Mouse (Mus musculus) inflammation-experienced regulatory T-cells, adult 6 months (primary cell): Measurements from ENCODE around the gene Lrrc27. TPM values are rescaled to one million over a fixed set of nuclear protein-coding genes. Genes with fewer than 3 reads are reported as not detected.
A peak's percentile ranks its signal among the peaks of the same experiment; 100 is the strongest.

Source experiments
- ATAC-seq: one replicate; pipeline ENCODE4 v1.8.0; 2017
- polyA plus RNA-seq, 3 experiments: library from polyadenylated mRNA; unstranded; fragments of 100-300 nt; shearing (Covaris generic); gene quantifications; one replicate each; pipeline ENCODE4 v1.2.1; 2017

Gene Lrrc27
- 1 to 10 TPM in 2 of 3 experiments, under 1 TPM in 1; 0.77 to 4.3 (median 3.2) TPM for polyA plus RNA-seq

GRCm38 (mm10) chr7:139212754-139213745 is at the start of gene Lrrc27, which contains the start of gene Stk32c:
Lrrc27 (plus strand) TSS chr7:139212988.
Stk32c (minus strand) TSS chr7:139213307.
- ATAC-seq, result peak; percentile 94

GRCm38 (mm10) chr7:139164410-139164809 is 48.4 kb upstream of the Lrrc27 start:
- no peak for ATAC-seq

- no peak for ATAC-seq
Measured at GRCm38 (mm10) chr7:139169143-139169542, 43.6 kb upstream of the Lrrc27 start.

GRCm38 (mm10) chr7:139179299-139179698 is 33.5 kb upstream of the Lrrc27 start:
- ATAC-seq, result no peak

DNA sequence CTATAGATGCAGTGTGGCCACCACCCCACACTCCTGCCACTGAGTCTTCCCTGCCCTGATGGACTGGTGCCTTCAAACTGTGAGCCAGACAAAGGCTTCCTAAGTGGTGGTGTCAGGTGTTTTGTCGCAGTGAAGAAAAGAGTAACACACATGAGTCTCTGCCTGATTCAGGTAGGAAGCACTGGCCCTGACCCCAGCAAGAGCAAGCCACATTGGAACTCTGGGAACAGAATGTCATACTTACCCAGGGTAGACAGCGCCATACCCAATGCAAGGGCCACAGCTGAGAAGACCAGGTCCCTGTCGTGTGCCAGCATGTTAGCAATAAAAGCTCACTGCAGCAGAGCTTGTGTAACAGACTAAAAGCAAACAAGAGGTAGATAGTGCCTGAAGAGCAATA is 32.7 kb upstream of the Lrrc27 start:
- ATAC-seq, result no peak

GRCm38 (mm10) chr7:139184396-139184795 is 28.4 kb upstream of the Lrrc27 start:
- no peak for ATAC-seq

DNA sequence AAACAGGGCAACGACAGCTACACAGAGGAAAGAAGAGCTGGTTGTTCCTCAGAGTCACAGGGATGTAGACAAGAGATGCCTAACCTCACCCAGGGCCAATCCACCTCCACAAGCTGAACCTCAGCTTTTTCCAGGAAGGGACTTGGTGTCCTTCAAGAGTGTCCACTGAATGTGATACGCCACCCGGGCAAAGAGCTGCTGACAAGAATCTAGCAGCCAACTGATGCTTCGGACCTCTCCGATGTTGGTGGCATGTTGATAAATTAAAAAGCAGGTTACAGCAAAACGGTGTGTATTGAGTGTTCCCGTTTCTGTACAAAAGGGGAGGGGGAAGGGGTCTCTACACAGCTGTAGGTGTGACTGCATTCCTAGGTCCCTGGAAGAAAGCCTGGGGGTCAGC is 27.9 kb upstream of the Lrrc27 start:
- no peak for ATAC-seq

GRCm38 (mm10) chr7:139185971-139186370 is 26.8 kb upstream of the Lrrc27 start:
- no peak for ATAC-seq

DNA sequence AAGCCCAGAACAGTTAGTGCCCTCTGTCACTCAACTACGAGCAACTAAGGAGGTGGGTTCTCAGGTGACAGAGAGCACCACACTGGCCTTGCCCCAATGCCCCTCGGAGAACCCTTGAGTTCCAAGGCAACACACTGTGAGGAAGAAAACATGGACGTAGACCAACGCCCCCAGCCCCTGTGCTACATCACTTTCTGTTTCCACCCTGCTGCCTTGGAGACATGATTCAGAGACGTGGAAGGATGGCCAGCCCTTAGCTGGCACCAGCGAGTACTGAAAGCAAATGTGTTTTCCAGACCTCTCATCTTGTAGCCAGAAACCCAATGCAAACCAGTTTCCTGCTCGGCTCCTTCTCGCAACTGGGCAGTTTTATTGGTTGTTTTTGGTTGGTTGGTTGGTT is 26.4 kb upstream of the Lrrc27 start:
- ATAC-seq, result no peak

DNA sequence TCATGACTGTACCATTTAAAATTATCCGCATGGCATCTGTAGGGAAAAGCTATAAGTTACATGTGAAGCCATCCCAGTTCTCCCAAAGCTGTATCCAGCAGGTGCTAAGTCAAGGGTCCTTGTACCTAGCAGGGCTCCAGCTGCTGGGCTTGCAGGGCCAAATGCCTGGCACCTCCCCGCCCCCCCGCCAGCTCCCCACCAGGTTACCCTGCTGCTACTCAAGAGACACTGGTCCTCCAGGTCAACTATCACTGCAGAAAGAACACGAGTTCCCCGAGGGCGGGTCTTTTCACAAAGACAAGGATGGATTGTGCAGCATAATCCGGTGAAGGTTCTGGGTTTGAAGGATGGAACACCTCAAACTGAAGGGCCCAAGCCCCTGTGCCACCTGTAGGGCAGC is 25.5 kb upstream of the Lrrc27 start:
- no peak for ATAC-seq

GRCm38 (mm10) chr7:139187771-139188633 is 24.8 kb upstream of the Lrrc27 start:
- peak; percentile 76 for ATAC-seq

DNA sequence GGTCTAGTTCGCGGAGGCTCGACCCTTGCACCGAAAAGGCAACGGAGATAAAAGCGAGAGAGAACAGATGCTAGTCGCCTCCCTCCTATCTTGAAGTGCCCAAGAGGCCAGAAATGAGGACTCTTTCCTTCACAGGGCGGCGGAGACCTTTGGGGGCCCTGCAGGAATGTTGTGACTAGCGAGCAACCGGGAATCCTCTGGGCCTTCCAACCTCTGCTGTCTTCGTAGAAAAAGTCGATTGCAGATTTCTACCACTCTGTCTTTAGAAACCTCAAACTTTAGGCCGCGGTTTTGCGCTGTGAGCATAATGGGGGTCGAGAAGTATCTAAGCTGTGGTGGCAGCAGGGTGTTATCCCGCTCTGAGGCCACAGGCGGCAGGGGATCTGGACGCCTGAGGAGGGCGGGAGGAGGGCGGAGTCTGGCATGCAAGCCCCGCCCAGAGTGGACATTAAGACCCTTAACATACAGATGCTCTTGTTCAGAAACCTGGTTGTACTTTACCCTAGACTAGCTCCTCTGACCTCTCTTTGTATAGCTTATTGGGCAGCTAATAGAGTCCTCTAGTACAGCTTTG is 24.1 kb upstream of the Lrrc27 start:
- no peak for ATAC-seq

DNA sequence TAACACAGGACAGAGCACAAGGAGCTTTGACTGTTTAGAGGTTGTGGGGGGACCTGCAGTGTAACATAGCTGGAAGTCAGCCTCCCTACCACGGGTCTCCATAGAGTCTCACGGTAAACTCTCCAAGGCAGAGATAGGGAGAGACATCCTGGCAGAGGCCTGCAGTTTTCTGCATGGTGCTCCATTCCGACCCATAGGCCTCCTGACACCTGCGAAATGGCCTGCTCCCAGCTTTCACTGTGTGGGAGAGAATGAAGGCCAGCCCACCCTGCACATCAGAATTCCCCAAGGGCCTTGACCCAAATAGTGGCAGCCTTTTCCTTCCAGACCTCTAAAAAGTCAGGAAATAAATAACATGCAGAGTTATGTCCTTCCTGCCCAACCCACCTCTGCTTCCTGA is 22.2 kb upstream of the Lrrc27 start:
- no peak for ATAC-seq

- ATAC-seq, result no peak
Measured at GRCm38 (mm10) chr7:139191619-139192018, 21.2 kb upstream of the Lrrc27 start.

DNA sequence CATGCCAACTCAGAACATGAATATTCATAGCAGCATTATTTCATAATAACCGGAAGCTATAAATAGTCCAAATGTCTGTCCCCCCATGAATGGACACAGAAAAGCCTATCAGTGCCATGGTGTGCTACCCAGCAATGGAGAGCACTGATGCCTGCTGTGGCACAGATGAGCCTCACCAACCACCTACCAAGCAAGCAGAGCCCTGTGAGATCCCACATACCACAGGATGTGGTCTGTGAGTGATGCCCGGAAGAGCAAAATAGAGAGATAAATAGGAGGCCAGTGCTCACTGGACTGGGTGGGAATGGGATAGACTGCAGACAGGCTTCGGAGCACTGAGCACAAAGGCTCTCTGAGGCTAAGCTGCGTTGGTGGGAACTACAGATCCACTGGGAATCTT is 15.8 kb upstream of the Lrrc27 start:
- ATAC-seq, result peak; percentile 58

DNA sequence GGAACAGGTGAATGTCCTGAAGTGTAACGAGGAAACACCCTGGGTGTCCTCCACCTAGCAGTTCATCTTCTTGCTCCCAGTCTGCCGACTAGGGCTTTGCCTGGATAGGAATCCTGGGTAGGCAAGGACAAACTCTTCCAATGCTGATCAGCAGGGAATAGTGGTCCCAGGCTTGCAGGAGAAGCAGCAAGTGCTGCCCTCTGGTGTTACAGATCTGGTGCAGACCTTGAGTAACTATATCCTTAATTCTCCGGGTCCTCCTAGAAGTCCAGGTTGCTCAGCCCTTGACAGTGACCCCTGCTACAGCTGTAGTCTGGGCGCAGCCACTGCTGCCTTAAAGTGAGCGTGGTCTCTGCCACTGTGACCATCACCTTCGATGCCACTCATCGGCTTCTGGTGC is 12.7 kb upstream of the Lrrc27 start:
- ATAC-seq, result no peak

DNA sequence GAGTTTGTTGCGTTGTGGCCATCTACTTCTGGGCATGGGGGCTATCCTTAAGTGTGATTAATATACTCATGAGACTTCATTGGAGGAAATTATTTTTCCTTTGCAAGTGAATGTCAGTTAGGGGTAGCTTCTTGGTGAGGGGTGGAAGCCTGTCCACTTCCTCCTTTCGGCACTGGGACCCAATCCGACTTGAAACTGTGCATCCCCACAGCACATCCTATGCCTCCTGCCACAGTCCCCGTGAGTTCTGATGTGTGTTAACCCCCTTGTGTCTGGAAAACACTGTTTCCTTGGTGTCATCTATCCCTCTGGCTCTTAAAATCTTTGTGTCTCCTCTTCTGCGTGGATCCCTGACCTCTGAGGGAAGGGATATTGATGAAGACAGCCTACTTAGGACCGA is 11.6 kb upstream of the Lrrc27 start:
- ATAC-seq, result no peak

DNA sequence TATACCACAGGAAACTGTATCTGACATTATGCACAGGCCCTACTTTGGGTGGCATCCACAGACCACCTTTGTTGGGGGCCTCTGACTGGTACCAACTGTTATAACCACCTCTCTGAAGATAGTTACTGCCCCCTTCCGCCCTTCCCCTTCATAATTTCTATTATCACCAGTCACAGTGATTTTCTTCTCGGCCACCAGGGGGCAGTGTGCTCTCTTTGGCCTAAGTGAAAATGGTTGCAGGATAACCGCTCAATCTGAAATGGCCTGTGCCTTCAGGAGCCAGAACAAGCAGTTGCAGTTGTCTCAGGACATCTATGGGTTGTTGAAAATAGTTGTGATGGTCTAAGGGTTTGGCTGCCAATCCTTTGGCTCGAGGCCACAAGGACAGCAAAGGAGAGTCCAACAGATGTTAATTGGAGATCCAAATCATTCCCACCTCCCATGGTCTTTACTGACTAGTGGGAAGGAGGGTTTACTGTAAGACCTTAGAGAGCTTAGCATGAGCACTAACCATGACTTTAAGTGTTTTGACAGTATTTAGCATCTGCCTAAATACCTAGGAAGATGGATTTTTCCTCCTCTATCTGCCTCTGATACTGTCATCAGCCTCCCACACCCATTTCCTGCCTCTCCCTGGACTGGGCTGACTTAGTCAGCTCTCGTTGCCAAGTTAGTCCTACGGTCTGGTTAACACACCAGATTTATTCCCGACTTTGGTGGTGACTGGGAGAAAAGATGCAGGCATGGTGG is 4.6 kb upstream of the Lrrc27 start:
- ATAC-seq, result peak; percentile 76

- no peak for ATAC-seq
Measured at GRCm38 (mm10) chr7:139208773-139209095, 4.1 kb upstream of the Lrrc27 start.

DNA sequence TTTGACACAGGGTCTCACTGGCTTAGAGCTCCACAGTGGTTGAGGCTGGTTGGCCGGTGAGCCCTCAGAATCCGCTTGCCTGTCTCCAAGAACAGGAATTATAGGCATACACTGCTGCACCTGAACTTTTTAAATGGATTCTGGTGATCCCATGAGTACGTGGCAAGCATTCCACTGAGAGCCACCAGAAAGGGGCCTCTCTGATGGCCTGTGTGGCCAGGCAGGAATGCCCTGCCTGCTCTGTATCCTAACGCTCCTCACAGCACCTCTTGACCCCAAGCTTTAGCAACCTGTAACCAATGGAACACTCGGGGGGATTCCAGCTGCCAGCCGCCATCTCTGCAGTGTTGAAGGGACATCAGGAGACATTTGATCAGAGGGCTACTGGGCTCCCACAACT is 1.0 kb upstream of the Lrrc27 start:
- no peak for ATAC-seq

GRCm38 (mm10) chr7:139213751-139214150 is 963 bp downstream of the Lrrc27 start:
- ATAC-seq, result no peak

- no peak for ATAC-seq
Measured at GRCm38 (mm10) chr7:139214160-139214559, 1.4 kb downstream of the Lrrc27 start.
